Mouse (Mus musculus) myocyte (in vitro differentiated cells): ENCODE results near the gene Gm20814. TPM values are rescaled to one million over a fixed set of nuclear protein-coding genes. Genes with fewer than 3 reads are reported as not detected.
"Not testable (repeated sequence)": the region's sequence is repeated elsewhere in the genome, so short reads cannot be mapped to it uniquely, and the experiment has no call there.

Experiments
- H3K27me3 ChIP-seq: one replicate; pipeline ENCODE4 v1.6.1; 2011; ENCODE audit not compliant: control insufficient read depth, insufficient read depth, insufficient read length
- H3K36me3 ChIP-seq: one replicate; pipeline ENCODE4 v1.6.1; 2011; ENCODE audit not compliant: control insufficient read depth, insufficient read depth
- H3K4me2 ChIP-seq: one replicate; pipeline ENCODE4 v1.6.1; 2011; ENCODE audit warnings: low read depth, control low read depth
- H3K4me3 ChIP-seq: one replicate; pipeline ENCODE4 v1.5.1; 2011; ENCODE audit warnings: mild to moderate bottlenecking, control low read depth, moderate library complexity
- H3K79me2 ChIP-seq: one replicate; pipeline ENCODE4 v1.6.1; 2011; ENCODE audit not compliant: control insufficient read depth, insufficient read depth
- H3ac ChIP-seq: one replicate; pipeline ENCODE4 v1.6.1; 2011; ENCODE audit not compliant: control insufficient read depth, insufficient read length
- polyA plus RNA-seq: library from polyadenylated mRNA; unstranded; fragments of >200 nt; fragmentation: generic; extraction: Trizol; gene quantifications from one replicate; pipeline ENCODE4 v1.2.1, GENCODE M21; 2012; ENCODE audit warnings: missing spikeins

Gm20814 gene
- polyA plus RNA-seq: not detected

- not testable (repeated sequence) for H3K79me2 ChIP-seq, H3K36me3 ChIP-seq, H3K4me3 ChIP-seq, H3K27me3 ChIP-seq, H3K4me2 ChIP-seq, H3ac ChIP-seq
These were observed at the start of gene Gm20814 for GRCm38 (mm10) chrY:75195556-75195955. Gene Gm20814, plus strand, starts transcription at chrY:75195856.
